Mouse (Mus musculus) c-Kit-positive CD71-positive TER-119-positive erythroid progenitor cells, embryonic 14.5 days (primary cell): Measurements from ENCODE around the gene Vgll4.

Experiments
- DNase-seq: peaks from one replicate; pipeline ENCODE4 v3.0.0-alpha.2; 2013; ENCODE audit warnings: low spot score

Gene Vgll4

DNA sequence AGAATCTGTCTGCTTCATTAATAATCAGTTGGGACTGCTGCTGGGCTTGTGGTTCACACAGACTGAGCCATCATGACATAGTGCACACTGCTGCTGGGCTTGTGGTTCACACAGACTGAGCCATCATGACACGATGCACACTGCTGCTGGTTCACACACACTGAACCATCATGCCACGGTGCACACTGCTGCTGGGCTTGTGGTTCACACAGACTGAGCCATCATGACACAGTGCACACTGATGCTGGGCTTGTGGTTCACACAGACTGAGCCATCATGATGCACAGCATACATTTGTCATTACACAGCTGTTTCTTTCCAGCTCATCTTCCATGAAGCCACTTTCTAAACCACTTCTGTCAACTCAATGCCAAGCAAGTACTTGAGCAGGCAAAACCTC, 30.1 kb downstream of the Vgll4 start:
- DNase-seq, result no peak

GRCm38 (mm10) chr6:114936941-114937313, 32.9 kb downstream of the Vgll4 start:
- no peak for DNase-seq

DNA sequence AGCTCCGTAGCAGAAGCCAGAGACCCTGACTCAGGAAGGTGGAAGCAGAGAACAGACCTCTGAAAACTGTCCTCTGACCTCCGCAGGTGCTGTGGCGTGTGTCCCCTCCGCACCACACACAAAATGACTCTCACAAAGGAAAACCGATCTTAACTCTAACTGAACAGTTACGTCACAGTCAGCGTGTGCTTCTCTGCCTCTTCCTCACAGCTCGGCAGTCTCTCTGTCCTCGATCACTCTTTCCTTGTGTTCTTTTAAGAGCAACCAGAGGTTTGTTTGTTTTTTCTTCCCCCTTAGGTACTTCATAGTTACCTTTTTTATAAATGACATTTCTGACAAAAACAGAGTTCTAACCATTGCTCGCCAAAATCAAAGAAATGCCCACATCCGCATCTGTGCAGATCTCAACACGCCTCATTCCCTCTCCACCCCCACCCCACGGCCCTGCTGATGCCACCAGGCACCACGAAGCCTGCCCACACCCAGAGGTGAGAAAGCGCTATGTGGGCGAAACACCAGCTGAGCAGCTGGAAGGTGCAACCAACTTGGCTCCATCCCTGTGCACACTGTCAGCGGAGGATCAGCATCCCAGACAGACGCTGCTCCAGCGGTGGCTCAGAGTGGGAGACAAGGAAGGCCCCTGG, 33.4 kb downstream of the Vgll4 start:
- DNase-seq, result no peak

GRCm38 (mm10) chr6:114935362-114935761, 34.4 kb downstream of the Vgll4 start:
- DNase-seq, result no peak

- DNase-seq, result no peak
Measured at GRCm38 (mm10) chr6:114934045-114934444, 35.7 kb downstream of the Vgll4 start.

DNA sequence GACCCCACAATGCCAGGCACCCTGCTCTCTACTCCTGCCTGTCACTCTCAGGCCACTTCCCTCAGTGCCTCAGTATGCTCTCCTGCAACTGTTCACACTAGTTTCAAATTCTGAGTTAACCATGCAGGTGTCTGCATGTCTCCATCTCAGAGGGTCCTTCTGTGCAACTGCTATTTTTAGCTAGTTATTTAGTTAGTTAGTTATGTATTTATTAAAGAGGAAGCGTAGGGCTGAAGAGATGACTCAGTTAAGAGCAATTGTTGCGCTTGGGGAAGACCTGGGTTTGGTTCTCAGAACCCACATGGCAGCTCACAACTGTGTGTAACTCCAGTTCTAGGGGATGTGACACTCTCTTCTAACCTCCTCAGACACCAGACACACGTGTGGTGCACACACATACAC, 36.8 kb downstream of the Vgll4 start:
- no peak for DNase-seq

DNA sequence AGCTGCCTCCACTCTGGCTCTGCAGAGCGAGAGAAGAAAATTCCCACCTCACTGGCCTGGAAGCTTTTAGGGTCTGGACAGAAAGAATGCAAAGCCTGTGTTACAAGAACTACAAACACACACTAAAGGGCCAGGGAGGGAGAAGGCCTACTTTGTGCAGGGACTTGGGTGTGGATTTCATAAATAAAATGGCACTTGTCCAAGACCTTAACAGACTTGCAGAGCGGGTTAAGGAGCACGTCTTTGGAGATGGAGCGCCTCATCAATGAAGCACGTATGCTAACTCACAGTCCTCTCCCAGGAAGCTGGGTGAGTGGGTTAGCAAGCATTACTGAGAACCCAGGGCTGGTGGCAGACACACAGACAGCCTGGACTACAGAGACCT, 37.7 kb downstream of the Vgll4 start:
- DNase-seq, result no peak

DNA sequence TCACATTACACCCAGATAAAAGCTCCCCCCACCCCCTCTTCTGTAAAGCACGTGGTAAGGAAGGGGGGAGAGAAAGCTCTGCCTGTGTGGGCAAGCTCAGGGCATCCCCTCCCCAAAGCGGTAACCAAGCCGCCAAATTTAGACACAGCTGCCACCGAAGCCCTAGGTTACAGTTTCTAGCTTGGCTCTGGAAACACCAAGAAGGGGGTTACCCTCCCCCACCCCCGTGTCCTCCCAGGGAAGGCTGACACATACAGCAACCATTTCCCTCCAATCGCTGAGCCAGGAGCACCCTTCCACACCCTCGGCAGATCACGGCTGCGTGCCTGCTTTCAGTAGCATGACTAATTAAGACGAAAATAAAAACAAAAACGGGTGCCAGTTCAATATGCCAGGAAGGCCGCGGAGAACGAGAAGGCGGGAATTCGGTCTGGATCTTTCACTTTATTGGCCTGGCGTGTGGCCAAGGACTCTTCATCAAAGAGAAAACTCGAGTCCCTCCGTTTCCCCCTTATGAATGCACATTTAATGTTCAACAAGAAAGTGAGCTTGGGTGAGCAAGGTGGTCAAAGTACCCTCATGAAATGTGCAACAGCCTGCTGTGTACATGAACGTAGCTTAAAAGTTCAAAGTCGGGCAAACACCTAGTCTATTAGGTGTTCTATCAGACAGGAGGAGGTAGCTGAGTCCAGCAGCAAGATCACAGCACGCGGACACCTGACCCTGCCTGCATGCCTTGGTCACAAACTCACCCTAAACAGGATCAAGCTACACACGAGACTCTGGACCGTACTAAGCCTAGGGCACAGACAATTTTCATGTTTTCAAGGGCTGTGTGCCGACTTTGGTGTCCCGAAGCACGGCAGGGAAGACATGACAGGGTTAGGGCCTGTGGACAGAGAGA, 38.3 kb downstream of the Vgll4 start:
- no peak for DNase-seq

DNA sequence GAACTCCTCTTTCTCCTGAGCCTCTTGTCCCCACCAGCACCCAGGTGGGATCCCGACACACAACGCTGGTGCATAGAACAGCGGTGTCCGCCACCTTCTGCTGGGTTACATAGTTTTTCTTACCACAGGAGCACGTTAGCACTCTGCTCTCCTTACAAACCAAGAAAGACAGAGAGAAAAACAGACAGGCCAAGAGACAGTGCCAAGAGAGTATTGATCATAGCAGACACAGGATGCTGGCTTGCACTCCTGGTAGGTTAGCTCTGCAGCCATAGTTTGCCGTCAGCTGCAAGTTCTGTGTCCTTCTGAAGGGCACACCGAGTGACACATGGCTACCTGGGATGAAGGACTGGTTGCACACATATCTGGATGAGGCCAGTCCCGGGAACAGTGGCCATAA, 39.1 kb downstream of the Vgll4 start:
- DNase-seq, result no peak

DNA sequence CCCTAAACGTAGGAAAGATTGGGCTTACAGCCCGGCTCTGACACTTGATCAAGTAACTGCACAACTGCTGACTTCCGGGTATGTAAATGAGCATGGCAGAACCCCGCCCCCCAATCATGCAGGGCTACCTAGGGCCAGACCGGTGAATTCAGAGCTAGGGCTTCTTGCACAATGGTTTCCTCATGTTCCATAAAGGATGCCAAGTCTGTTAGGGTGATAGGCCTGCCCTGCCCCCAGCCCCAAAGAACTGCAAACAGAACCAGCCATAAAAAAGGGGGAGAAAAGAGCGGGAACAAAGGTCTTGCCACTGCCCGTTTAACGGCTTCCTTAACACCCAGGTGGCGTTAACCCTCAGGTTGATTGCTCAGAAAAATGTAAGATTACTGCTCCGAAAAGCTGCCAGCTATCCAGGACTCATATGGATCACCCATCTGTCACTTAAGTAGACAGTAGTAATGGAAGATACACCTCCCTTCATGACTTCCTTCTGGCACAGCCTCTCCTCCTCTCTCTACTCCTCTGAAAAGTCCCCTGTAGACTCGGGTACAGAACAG, 39.7 kb downstream of the Vgll4 start:
- DNase-seq, result no peak

DNA sequence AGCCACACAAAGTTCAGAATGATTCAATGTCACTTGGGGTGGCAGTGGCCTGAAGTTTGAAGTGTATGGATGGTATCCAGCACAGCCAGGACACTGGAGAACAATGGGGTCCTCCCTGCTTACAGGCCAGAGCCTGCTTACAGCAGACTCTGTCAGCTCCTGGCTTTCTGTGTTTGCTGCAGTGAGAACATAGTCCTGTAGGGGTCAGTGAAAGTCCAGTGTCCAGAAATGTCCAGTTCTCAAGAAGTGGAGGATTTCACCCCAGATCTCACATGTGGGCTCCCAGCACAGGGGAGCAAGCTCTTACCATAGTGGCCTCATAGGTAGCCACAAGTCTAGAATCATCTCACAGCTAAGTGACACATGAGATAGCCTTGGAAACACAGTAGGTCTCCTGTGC, 40.4 kb downstream of the Vgll4 start:
- no peak for DNase-seq

GRCm38 (mm10) chr6:114928462-114928861, 41.3 kb downstream of the Vgll4 start:
- peak; percentile 66 for DNase-seq

- no peak for DNase-seq
Measured at GRCm38 (mm10) chr6:114927400-114927799, 42.4 kb downstream of the Vgll4 start.

DNA sequence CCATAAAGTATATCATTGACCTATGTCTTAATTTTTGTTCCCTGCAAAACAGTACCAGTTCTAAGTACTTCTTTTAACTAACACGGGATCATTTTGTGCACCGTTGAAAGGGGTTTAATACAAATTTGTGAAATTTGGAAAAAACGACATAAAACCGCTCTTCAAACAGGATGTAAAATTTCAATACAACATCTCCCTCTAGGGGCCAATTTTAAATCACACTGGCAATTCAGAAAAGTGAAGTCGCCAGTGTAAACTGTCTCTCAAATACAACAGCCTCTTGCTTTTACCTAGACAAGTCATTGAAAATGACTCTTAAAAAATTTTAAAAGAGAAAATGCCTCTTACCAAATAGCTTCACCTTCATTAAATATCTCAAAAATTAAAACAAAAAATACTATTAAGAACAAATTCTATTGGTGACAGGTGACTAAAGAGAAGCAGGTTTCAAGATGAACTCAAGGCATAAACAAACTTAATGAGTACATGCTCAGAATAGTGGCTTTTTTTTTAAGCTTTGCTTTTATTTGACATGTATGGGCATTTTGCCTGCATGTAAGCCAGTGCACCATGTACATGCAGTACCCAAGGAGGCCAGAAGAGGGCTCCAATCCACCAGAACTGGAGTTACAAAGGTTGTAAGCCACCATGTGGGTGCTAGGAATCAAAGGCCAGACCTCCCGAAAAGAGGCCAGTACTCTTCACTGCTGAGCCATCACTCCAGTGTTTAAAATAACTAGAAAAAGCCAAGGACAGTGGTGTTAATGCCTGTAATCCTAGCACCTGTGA, 43.2 kb downstream of the Vgll4 start:
- DNase-seq, result no peak

DNA sequence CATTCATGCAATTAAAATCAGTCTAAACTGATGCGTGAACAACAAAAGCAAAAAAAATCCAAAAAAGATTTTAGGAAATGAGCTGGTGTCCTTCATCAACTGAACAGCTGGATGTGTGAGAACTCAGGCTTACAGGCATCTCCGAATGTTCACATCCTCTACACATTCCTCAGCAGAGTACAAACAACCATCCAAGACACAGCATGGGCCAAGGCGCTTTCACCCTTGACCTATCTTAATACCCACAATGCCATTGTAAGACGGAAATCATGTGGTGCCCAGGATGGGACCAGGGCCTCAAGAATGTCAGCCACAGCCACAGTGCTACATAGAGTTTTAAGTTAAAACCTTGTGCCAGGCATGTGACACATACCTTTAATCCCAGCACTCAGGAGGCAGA, 44.6 kb downstream of the Vgll4 start:
- DNase-seq, result no peak

DNA sequence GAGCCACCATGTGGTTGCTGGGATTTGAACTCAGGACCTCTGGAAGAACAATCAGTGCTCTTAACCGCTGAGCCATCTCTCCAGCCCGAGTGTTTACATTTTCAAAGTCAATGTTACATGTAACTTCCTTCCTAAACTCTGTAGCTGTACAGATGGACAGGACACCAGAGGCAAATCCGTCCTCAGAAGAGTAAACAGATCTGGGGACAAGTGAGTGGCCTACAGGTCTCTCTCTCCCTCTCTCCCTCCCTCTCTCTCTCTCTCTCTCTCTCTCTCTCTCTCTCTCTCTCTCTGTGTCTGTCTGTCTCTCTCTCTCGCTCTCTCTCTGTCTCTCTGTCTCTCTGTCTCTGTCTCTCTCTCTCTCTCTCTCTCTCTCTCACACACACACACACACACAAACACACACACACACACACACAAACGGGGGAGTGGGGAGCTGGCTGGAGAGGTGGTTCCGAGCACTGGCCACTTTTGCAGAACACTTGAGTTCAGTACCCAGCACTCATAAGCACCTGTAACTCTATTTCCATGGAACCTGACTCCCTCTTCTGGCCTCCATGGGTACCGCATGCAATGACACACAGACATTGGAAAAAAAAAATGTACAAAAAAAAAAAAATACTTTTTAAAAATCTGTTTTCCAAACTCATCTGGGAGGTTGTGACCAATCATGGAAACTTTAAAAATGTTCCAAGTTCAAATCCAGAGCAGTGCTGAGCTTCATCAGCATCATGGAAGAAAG, 47.3 kb downstream of the Vgll4 start:
- peak; percentile 66 for DNase-seq

GRCm38 (mm10) chr6:114921632-114922354, 48.0 kb downstream of the Vgll4 start:
- DNase-seq, result peak; percentile 59

DNA sequence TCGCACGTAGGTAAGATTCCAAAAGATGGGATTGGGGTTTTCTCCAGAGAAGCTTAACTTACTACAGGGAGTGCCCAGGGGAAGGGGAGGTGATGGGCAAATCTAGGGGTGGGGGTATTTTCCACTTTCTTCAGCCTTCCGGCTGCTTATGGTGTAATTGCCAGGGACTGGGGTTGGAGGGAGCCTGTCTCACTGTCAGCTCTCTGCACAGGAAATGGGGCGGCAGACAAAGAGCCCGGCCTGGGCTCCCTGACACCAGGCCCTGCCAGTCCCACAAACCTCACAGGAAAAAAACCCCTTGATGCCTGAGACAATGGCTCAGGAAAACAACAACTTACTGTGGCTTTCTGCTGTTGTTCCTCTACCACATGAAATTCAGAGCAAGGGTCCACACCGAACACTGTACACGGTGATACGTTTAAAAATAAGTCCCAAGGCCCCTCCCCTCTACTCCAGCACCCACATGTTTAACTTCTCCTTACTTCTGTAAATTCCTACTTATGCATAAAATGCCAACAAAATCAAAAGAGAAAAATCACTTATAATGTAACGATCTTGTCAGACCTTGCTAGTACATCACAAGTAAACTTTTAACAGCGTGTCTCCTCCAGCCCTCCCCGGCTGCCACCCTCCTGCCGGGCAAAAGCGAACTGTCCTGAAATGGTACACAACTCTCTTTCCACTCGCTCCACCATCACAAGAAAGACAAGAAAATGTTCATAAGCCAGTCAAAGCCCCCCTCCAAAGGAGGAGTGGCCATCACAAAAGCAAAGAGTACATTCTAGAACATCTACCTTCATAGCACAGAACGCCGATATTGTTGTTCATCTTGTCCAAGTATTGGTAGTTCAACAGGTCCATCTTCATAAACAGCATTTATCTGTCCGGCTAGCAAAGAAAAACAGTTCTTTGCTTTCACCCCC, 49.0 kb downstream of the Vgll4 start:
- no peak for DNase-seq

DNA sequence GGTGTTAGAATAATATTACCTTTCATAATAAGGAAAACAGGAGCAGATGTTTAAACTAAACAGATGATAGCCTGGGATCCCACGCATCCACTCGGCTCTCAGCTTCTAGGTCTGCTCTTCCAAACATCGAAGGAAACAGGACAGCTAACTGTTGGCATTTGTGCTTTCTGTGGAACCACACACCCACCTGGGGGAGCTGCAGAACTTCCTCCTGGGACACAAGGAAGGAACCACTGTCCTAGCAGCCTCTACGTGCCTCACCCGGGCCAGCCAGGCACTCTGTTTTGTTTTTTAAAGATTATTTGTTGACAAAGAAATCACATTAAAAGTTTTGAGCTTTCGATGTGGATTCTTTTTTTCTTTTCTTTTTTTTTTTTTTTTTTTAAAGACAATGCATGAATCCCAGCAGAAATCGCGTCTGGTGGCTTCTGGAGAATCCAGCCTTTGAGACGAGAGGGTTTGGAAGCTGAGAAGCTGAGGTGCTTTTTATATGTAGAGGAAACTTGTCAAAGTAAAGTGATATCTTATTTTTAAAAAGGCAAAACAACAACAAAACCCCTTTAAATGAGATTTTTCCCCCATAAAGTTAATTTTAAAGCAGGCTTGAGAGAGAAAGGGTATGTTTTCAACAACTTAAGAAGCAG, 50.0 kb downstream of the Vgll4 start:
- DNase-seq, result no peak

DNA sequence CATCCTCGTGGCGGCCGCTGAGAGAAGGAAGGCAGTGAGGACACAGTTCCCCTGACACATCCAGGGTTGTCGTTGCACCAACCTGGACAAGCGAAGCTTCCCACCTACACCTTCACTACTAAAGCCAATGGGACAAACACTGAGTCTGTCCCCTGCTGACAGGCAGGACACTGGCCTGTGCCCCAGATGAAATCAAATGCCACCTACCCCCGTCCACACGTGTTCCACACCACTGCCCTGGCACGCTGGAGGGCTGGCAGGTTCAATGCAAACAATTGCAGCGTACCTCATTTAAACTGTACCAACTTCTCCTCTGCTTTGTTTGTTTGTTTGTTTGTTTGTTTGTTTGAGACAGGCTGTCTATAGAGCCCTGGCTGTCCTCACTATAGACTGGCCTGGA, 50.8 kb downstream of the Vgll4 start:
- no peak for DNase-seq
